In genomic region chr14:67153621-67154020, GRCm38 (mm10) we compare ENCODE assay signal across 23 mouse cellular contexts.
DNase-seq lines count a peak whose midpoint lies in the region; ATAC-seq lines count a peak whose summit lies in the region.
"Had no signal": no experiment of that assay in that cellular context is flagged by ENCODE, and none has a peak within 500 bp of the region (broad histone marks: within the 10 kb centered on the region; RNA-seq: fewer than 3 reads in every experiment).

No protein-coding gene starts in this region.

- H3K4me2 ChIP-seq in lung, embryonic 15.5 days, result no peak overlapping the region
- H3K4me2 ChIP-seq: hindbrain, embryonic 14.5 days; limb, embryonic 12.5 days; liver, embryonic 11.5 days; midbrain, embryonic 15.5 days; neural tube, embryonic 12.5 days; stomach, embryonic 15.5 days had no signal

- peak; percentile 56 for DNase-seq in adrenal gland, adult 2 months
- no peak for DNase-seq in adrenal gland, postnatal 4 days (ENCODE audit: low spot score in 2 of 2)
- peak; percentile 13 to 20 for DNase-seq in heart, adult 18-20 months
- no peak for DNase-seq in heart, postnatal 25 days (ENCODE audit: low spot score)
- no peak for DNase-seq in lung, adult 18-20 months
- peak; percentile 20 for DNase-seq in lung, postnatal 25 days (ENCODE audit: low spot score)
- DNase-seq in ovary, postnatal 14 days (ENCODE audit: low spot score), result no peak
- DNase-seq: cerebellum, adult 9-10 months; gastrocnemius, postnatal 10 days; kidney, adult 2 months; kidney, postnatal 10 days; liver, postnatal 0 days; thymus, postnatal 25 days had no signal

- no peaks in the 10 kb centered on the region; the same call in 1 of the 2 replicates for H3K27me3 ChIP-seq in lung, embryonic 15.5 days
- H3K27me3 ChIP-seq: limb, embryonic 12.5 days; midbrain, embryonic 15.5 days; neural tube, embryonic 12.5 days; stomach, embryonic 15.5 days had no signal

- H3K9me3 ChIP-seq in lung, embryonic 15.5 days, result no peaks in the 10 kb centered on the region
- H3K9me3 ChIP-seq: forebrain, embryonic 10.5 days; limb, embryonic 12.5 days; midbrain, embryonic 15.5 days; neural tube, embryonic 12.5 days; stomach, embryonic 15.5 days had no signal

- intact Hi-C loops in heart, postnatal 25 days (cut with DNase I), result no loop called here

- ATAC-seq in lung, embryonic 15.5 days (ENCODE audit: borderline replicate concordance, extremely low read depth, low FRiP score, low TSS enrichment), result peak; percentile 56; the same call in 1 of the 2 replicates
- ATAC-seq: activated CD4-positive, CD25-positive, alpha-beta regulatory T cell, adult 4 months; forebrain, embryonic 16.5 days; liver, postnatal 0 days; midbrain, embryonic 15.5 days had no signal

- H3K27ac ChIP-seq in lung, embryonic 15.5 days, result no peak overlapping the region
- H3K27ac ChIP-seq: forebrain, embryonic 10.5 days; hindbrain, embryonic 14.5 days; limb, embryonic 12.5 days; midbrain, embryonic 15.5 days; neural tube, embryonic 12.5 days; stomach, embryonic 15.5 days had no signal

- no peak overlapping the region for H3K9ac ChIP-seq in lung, embryonic 15.5 days
- H3K9ac ChIP-seq: hindbrain, embryonic 14.5 days; limb, embryonic 12.5 days; liver, postnatal 0 days; midbrain, embryonic 15.5 days; neural tube, embryonic 12.5 days; stomach, embryonic 15.5 days had no signal

- no peak overlapping the region for H3K4me3 ChIP-seq in lung, embryonic 15.5 days
- H3K4me3 ChIP-seq: forebrain, embryonic 10.5 days; limb, embryonic 12.5 days; midbrain, embryonic 15.5 days; neural tube, embryonic 12.5 days; stomach, embryonic 15.5 days had no signal

- 37% methylated on average over 3 of the region's 3 CpGs for WGBS in lung, embryonic 15.5 days

- no peaks in the 10 kb centered on the region for H3K36me3 ChIP-seq in lung, embryonic 15.5 days
- H3K36me3 ChIP-seq: forebrain, embryonic 10.5 days; limb, embryonic 12.5 days; midbrain, embryonic 15.5 days; neural tube, embryonic 12.5 days; stomach, embryonic 15.5 days had no signal

- peaks cover 15% of the 10 kb centered on the region; the same call in 1 of the 2 replicates for H3K4me1 ChIP-seq in lung, embryonic 15.5 days
- H3K4me1 ChIP-seq: neural tube, embryonic 12.5 days; stomach, embryonic 15.5 days had no signal

Comparison
In these comparisons a context has a peak if more than half of its experiments do, and no peak if none do; other contexts are left out.
1. DNase-seq: peak in adrenal gland, adult 2 months (single experiment), heart, adult 18-20 months (2 of 2) and lung, postnatal 25 days (single experiment); none in adrenal gland, postnatal 4 days (0 of 2), heart, postnatal 25 days (single experiment), lung, adult 18-20 months (0 of 2) and ovary, postnatal 14 days (single experiment).